Mouse (Mus musculus): ENCODE measurements at regions not wholly inside any gene's neighbourhood (a gene's known extent, or its start where the extent isn't known, plus 50 kb on each side); places are given as distances from the start of the nearest gene placed in this dataset.

DNA sequence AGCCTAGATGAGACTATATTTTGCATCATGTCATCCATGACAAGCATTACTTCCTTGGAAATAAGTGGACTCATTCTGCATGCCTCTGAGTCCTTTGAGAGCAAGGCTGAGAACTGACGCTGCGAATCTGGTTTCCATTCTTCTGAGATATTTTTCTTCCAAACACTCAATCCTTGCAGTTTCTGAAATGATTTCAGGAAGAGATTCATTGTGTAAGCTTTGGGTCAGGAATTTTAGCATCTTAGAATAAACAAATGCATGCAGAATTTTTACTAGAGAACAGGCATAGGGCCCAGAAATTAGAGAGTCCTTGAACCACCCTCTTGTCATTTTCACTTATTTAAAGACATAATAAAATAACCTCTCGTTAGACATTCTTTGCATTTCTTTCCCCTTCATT lies 151.5 kb upstream of the Sema3a start:
- DNase-seq (ENCODE audit: extremely low read depth): no peak
- H3K4me1 ChIP-seq (ENCODE audit: control insufficient read depth in 1 of 2, insufficient read depth in 2 of 2): no peaks in the 10 kb centered on the region
- TF ChIP-seq ZNF384 (IDR thresholded peaks at IDR 0.05; ENCODE audit: low read depth, low read length) (no peak), ZC3H11A (IDR thresholded peaks at IDR 0.05; ENCODE audit: low read depth, low read length) (no peak), GABPA (IDR thresholded peaks at IDR 0.05; ENCODE audit: insufficient replicate concordance, low read depth, low read length) (no peak), POLR2AphosphoS2 (IDR thresholded peaks at IDR 0.05; ENCODE audit: low read depth, low read length) (no peak), IRF4 (IDR thresholded peaks at IDR 0.05; ENCODE audit: low read depth, low read length) (no peak), SIN3A (IDR thresholded peaks at IDR 0.05; ENCODE audit: low read length) (no peak), POLR2A (IDR thresholded peaks at IDR 0.05; ENCODE audit: low read depth, low read length) (no peak), HCFC1 (IDR thresholded peaks at IDR 0.05; ENCODE audit: low read depth, low read length) (no peak), ZKSCAN1 (IDR thresholded peaks at IDR 0.05; ENCODE audit: borderline replicate concordance, low read depth, low read length) (no peak), ELF1 (IDR thresholded peaks at IDR 0.05; ENCODE audit: low read depth, low read length) (no peak), CHD2 (IDR thresholded peaks at IDR 0.05; ENCODE audit: low read length) (no peak), CTCF (conservative IDR thresholded peaks at IDR 0.05 in 1 of 2, IDR thresholded peaks at IDR 0.05 in 1 of 2; ENCODE audit: low read depth in 2 of 2, low read length in 2 of 2) (no peak), JUND (conservative IDR thresholded peaks at IDR 0.05; ENCODE audit: low read depth, low read length) (no peak), MXI1 (IDR thresholded peaks at IDR 0.05; ENCODE audit: low read depth, low read length) (no peak)
- no peak overlapping the region for H3K27ac ChIP-seq (ENCODE audit: insufficient read depth, low read depth)
- no peaks in the 10 kb centered on the region for H3K27me3 ChIP-seq (replicated peaks)
- in situ Hi-C loops (cut with MboI; ENCODE audit: low pct_ligation_motif_present, low pct_unique_long_range_greater_than_20kb, low sequenced_read_pairs): no loop called here
- dilution Hi-C loops (cut with MboI; ENCODE audit: extremely low pct_ligation_motif_present, extremely low pct_unique_long_range_greater_than_20kb, low sequenced_read_pairs): no loop called here
- H3K36me3 ChIP-seq (replicated peaks in 1 of 2; ENCODE audit: control insufficient read depth in 1 of 2, insufficient read depth in 1 of 2, low read length in 1 of 2): no peaks in the 10 kb centered on the region
- H3K9me3 ChIP-seq (replicated peaks; ENCODE audit: low read length): peaks cover 16% of the 10 kb centered on the region
- no peak overlapping the region for H3K4me3 ChIP-seq (replicated peaks in 1 of 3; ENCODE audit: low read depth in 2 of 3, low read length in 2 of 3, poor library complexity in 1 of 3)
- H3K9ac ChIP-seq (ENCODE audit: insufficient read depth, low read depth): no peak overlapping the region
- no peaks in the 10 kb centered on the region for H3K79me2 ChIP-seq (replicated peaks; ENCODE audit: control insufficient read depth, extremely low read depth, insufficient read depth, poor library complexity, severe bottlenecking)
- H3K4me2 ChIP-seq (ENCODE audit: insufficient read depth, low read depth, poor library complexity, severe bottlenecking): no peak overlapping the region

DNA sequence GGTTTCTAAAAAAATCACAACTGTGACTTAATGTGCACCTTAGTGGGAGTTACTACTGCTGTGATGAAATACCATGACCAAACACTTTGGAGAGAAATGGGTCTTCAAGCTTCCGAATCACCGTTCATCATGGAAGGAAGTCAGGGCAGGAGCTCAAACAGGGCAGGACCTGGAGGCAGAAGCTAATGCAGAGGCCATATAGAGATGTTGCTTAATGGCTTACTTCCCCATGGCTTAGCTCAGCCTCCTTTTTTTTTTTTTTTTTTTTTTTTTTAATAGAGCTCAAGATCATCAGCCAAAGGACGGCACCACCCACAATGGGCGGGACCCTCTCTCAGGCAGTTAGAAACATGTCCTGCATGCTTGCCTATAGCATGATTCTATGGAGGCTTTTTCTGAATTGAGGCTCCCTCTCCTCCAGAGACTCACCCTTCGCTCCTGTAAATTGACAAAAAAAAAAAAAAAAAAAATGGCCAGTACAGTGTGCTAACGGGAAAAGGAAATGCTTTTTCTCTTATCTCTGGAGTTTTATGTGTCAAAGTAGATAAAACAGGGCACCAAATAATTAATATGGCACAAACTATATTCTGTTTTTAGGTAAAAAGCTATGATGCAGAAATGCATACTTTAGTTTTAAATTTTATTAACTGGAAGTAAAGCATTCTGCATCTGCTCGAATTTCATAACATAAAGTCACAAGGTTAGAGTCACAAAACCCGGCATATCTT lies 149.0 kb upstream of the Sema3a start:
- Histone ChIP-seq H3K27ac (ENCODE audit: insufficient read depth, low read depth) (no peak overlapping the region), H3K4me2 (ENCODE audit: insufficient read depth, low read depth, poor library complexity, severe bottlenecking) (no peak overlapping the region), H3K9ac (ENCODE audit: insufficient read depth, low read depth) (no peak overlapping the region), H3K4me3 (replicated peaks in 1 of 3; ENCODE audit: low read depth in 2 of 3, low read length in 2 of 3, poor library complexity in 1 of 3) (no peak overlapping the region), H3K79me2 (replicated peaks; ENCODE audit: control insufficient read depth, extremely low read depth, insufficient read depth, poor library complexity, severe bottlenecking) (no peaks in the 10 kb centered on the region), H3K27me3 (replicated peaks) (no peaks in the 10 kb centered on the region), H3K4me1 (ENCODE audit: control insufficient read depth in 1 of 2, insufficient read depth in 2 of 2) (no peaks in the 10 kb centered on the region), H3K36me3 (replicated peaks in 1 of 2; ENCODE audit: control insufficient read depth in 1 of 2, insufficient read depth in 1 of 2, low read length in 1 of 2) (no peaks in the 10 kb centered on the region), H3K9me3 (replicated peaks; ENCODE audit: low read length) (peaks cover 13% of the 10 kb centered on the region)
- dilution Hi-C loops (cut with MboI; ENCODE audit: extremely low pct_ligation_motif_present, extremely low pct_unique_long_range_greater_than_20kb, low sequenced_read_pairs) (no loop called here), in situ Hi-C loops (cut with MboI; ENCODE audit: low pct_ligation_motif_present, low pct_unique_long_range_greater_than_20kb, low sequenced_read_pairs) (no loop called here)
- TF ChIP-seq SIN3A (IDR thresholded peaks at IDR 0.05; ENCODE audit: low read length) (no peak), MAFK (IDR thresholded peaks at IDR 0.05; ENCODE audit: insufficient replicate concordance, low read length) (no peak), JUN (IDR thresholded peaks at IDR 0.05; ENCODE audit: insufficient read depth, low read depth, low read length) (no peak), ZC3H11A (IDR thresholded peaks at IDR 0.05; ENCODE audit: low read depth, low read length) (no peak), HCFC1 (IDR thresholded peaks at IDR 0.05; ENCODE audit: low read depth, low read length) (no peak), ZNF384 (IDR thresholded peaks at IDR 0.05; ENCODE audit: low read depth, low read length) (peak; percentile 15; the same call in 1 of the 2 replicates), IRF4 (IDR thresholded peaks at IDR 0.05; ENCODE audit: low read depth, low read length) (no peak)
- no peak for DNase-seq (ENCODE audit: extremely low read depth)

All from CH12.LX (cell line).